Mouse (Mus musculus): ENCODE measurements around the gene Wdr82.

Gene Wdr82

DNA sequence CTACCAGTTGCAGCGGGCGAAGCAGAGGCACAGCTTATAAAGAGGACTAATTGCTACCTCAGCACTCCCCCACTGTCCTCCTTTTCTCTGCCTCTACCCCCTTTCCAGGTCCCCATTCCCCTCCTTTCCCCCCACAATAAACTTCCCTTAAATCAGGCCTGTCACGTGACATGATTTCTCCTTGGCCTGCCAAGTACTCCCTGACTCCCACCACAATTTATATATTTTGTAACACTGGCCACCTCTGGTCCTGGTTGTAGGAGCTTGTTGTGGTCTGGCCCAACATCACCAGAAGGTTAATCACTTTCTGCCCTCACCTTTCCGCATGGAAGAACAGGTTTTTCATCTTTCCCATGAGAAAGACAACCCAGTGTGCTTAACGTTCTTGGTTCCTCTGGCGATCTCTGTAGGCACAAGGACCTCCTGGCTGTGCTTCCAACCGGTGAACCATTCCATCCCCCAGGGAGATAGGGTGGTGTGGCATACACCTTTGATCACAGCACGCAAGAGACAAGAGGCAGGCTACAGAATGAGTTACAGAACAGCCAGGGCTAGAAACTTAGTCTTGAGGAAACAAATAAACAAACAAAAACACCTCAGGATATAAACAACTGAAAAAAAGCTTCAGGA is 50.3 kb downstream of the Wdr82 start:
- in situ Hi-C loops (cut with MboI, MseI): no loop called here

DNA sequence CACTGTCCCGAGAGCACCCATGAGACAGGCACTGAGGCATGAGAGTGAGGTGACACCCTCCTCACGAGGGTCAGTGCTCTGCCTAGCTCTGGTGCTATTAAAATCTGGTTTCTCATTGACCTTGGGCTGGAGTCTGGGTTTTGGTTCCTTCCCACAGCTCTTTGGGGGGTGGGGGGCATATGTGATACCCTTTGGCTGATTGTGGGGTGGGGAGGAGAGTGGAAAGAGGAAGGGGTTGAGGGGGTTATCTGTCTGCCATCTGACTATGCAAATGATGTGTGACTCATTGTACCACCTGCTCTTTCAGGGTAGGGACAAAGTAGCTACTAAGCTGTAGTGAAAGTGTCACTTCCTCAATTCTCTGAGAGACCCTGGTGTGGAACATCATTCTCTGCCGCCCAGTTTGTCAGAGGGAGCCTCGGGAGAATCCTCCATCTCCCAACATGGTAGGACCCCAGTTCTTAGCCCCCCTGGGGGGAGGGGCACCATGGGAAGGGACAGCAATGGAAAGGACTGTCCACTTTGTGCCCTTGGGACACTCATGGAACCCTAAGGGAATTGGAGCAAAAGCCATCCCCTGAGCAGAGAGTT is 51.6 kb downstream of the Wdr82 start, which contains the start of gene Tlr9:
Tlr9 (plus strand) TSS at position 338 of the 591 bp plus-strand sequence.
- in situ Hi-C loops (cut with MboI, MseI): no loop called here

DNA sequence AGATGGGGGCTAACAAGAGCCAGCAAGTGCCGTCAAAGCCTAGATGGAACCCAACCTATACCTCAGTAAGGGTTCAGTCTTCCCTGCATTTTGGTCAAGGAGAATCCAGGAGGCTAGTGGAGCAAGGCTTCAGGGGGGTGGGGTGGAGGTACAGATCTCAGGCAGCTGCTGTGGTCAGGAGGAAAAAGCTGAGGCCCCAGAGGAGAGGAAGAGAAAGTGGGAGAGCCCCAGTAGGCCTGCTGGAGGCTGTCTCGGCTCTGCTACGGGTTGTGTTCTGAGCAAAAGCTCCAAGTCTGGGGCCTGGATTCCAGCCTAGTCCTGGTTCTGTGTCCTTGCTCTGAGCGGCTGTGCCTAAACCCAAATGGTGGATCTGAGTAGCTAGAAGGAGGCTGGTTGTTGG is 52.3 kb downstream of the Wdr82 start:
- in situ Hi-C loops (cut with MboI, MseI): no loop called here

DNA sequence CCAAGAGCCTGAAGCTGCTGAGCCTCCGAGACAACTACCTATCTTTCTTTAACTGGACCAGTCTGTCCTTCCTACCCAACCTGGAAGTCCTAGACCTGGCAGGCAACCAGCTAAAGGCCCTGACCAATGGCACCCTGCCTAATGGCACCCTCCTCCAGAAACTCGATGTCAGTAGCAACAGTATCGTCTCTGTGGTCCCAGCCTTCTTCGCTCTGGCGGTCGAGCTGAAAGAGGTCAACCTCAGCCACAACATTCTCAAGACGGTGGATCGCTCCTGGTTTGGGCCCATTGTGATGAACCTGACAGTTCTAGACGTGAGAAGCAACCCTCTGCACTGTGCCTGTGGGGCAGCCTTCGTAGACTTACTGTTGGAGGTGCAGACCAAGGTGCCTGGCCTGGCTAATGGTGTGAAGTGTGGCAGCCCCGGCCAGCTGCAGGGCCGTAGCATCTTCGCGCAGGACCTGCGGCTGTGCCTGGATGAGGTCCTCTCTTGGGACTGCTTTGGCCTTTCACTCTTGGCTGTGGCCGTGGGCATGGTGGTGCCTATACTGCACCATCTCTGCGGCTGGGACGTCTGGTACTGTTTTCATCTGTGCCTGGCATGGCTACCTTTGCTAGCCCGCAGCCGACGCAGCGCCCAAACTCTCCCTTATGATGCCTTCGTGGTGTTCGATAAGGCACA is 54.9 kb downstream of the Wdr82 start:
- in situ Hi-C loops (cut with MboI, MseI): no loop called here

DNA sequence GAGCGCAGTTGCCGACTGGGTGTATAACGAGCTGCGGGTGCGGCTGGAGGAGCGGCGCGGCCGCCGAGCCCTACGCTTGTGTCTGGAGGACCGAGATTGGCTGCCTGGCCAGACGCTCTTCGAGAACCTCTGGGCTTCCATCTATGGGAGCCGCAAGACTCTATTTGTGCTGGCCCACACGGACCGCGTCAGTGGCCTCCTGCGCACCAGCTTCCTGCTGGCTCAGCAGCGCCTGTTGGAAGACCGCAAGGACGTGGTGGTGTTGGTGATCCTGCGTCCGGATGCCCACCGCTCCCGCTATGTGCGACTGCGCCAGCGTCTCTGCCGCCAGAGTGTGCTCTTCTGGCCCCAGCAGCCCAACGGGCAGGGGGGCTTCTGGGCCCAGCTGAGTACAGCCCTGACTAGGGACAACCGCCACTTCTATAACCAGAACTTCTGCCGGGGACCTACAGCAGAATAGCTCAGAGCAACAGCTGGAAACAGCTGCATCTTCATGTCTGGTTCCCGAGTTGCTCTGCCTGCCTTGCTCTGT is 55.5 kb downstream of the Wdr82 start:
- in situ Hi-C loops (cut with MboI, MseI): no loop called here

DNA sequence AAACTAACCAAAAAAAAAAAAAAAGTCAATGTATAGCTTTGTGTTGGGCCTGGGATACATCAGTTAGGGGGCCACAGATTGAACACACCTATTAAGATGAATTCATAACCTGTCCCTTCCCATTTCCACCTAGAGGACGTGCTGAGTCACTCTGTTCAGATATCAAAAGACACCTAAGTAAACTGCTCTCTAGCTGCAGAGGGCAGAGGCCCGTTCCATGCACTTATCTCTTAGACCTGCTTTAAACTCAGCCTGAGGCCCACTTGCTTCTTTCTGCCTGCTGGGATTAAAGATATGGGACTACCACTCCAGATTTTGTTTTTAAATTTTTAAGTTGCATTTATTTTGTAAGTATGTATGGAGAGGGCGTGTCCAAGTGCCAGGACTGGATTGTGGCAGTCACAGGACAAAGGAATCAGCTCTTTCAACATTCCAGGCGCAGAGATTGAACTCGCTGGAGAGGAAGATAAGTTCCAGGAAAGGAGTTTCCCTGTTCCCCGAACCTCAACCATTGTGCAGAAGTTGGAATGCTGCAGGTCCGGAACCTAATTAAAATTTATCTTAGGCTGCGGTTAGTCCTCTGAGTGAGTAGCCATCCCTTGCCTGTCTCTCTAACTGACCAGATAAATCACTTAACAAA is 57.2 kb downstream of the Wdr82 start:
- in situ Hi-C loops (cut with MboI, MseI): no loop called here

DNA sequence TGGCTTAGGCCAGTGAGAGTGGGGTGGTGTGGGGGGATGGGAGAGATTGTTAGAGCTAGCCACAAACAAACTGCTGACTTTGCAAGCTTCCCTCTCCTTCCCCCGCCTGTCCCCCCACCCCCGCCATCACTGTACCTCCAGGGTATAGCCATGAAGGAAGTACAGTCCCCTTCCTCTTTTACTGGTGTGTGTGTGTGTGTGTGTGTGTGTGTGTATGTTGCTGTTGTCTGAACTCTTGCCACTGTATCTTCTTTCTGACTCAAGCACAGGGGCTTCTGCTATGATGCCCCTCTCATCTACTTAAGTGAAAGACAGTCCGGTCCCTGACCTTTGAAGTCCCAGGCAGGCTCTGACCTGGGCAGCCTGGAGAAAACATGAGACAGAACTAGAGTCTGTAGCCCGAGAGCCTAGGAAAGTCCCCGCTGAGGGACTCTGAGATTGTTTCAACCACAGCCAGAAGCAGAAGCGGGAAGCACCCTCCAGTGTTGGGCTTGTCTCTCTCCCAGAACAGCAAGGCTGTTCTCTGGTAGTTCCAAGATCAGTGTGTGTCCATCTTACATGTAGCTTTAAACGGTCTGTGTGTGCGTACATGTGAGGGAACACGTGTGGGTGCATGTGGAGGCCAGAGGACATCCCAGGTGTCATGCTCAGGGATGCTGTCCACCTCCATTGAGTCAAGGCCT is 59.5 kb downstream of the Wdr82 start:
- in situ Hi-C loops (cut with MboI, MseI): no loop called here

DNA sequence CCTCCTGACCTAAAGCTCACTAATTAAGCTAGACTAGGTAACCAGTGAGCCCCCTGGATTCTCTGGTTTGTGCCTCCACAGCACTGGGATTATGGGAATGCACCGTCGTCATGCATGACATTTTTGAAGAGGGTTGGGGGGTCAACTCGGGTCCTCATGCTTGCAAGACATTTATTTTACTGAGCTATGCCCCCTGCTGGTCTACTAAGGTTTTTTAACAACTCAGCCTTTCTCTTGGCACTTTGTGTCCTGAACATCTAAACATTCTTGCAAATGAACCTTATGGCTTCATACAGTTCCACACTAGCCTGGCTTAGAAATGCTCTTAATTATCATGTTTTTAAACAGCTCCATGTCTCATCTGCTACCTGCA is 60.0 kb downstream of the Wdr82 start:
- in situ Hi-C loops (cut with MboI, MseI): no loop called here

DNA sequence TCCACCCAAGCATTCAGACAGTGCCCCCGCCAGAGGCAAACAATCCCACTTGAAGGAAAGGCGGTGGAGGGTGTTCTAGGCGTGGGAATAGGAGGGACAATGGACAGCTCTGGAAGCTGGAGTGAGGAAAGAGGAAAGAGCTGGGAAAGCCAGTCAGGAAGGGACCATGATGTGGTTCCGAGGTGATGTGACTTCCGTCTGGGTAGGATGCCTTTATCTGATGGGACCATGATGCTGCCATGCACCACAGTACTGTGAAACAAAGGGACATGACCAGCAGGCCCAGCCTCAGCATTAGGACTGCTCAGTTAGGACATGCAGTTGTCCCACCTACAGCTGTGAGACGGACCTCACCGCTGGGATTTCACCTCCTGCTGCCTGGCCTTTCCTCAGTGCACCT is 60.5 kb downstream of the Wdr82 start:
- in situ Hi-C loops (cut with MboI, MseI): no loop called here

DNA sequence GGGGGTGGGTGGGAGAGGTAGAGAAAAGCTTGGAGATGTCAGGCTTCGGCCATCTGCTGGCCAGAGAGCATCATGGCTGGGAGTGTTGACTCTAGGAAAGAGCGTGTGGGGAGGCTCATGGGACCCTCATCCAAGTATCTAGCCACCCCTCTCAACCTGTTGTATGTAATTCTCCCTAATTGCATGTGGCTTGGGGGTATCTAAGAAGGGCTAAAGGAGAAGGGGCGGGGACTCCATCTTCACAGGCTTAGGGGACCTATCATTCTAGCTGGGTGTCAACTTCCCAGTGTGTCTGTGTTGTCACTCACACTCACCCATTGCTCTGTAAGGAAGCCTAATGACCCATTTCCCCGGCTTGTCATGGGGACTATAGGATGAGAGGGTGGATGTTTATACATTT is 61.1 kb downstream of the Wdr82 start:
- in situ Hi-C loops (cut with MboI, MseI): no loop called here

DNA sequence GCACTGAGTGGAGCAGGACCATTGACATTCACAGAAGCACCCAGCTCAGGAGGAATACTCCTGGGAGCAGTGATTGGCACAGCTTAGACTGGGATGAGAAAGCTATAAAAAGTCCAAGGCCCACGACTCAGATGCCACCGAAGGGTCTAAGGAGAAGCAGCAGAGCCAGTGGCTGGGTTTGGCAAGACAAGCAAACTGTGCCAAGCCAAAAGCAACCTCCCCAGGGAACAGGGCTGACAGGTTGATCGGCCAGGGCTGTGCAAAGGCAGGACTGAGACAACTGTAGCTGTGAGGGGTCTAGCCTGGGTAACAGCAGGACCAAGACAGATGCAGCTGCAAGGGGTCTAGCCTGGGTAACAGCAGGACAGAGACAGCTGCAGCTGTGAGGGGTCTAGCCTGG is 62.2 kb downstream of the Wdr82 start:
- in situ Hi-C loops (cut with MboI, MseI): no loop called here

DNA sequence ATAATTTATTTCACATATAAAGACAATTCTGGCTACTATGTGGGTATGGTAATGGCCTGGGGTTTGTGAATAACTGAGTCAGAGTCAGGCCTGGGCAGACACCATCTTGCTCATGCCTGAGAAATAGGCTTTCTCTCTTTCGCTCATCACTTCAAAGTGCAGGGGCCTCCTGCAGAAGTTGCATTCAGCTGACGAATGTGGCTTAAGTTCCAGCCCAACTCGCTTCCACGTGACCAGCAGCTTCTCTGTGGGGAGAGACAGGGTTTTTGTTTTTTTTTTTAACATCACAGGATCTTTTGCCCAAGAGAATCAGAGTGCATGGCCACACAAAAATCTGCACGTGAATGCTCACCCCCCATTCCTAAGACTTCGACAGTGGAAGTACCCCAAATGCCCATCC is 63.2 kb downstream of the Wdr82 start:
- in situ Hi-C loops (cut with MboI, MseI): no loop called here

DNA sequence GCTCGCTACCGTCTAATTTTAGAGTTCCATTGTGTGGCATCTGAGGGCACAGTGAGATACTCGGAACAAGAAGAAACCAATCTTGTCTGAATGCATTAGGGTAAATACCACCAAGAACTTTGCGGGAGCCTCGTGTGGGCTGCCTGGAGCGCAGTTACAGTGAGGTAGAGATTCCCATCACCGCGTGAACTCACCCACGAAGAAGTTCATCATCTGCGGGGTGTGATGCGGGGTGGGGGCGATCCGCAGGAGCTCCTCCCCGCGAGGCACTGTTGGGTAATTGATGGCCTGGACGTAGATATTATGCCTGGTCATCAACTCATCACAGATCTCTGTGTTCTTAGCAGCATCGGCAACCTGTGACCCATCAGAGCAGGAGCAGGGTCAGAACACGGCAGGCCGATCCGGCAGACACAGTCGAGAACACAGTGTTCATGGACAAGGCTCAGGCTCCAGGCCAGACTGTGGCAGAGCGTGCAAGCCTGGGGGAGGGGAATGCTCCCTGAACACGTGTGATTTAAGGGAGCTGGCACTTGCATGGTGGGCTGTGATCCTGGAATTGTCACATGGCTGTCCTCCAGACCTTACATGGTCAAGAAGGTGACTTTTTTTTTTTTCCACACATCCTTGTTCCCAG is 64.6 kb downstream of the Wdr82 start:
- in situ Hi-C loops (cut with MboI, MseI): no loop called here

DNA sequence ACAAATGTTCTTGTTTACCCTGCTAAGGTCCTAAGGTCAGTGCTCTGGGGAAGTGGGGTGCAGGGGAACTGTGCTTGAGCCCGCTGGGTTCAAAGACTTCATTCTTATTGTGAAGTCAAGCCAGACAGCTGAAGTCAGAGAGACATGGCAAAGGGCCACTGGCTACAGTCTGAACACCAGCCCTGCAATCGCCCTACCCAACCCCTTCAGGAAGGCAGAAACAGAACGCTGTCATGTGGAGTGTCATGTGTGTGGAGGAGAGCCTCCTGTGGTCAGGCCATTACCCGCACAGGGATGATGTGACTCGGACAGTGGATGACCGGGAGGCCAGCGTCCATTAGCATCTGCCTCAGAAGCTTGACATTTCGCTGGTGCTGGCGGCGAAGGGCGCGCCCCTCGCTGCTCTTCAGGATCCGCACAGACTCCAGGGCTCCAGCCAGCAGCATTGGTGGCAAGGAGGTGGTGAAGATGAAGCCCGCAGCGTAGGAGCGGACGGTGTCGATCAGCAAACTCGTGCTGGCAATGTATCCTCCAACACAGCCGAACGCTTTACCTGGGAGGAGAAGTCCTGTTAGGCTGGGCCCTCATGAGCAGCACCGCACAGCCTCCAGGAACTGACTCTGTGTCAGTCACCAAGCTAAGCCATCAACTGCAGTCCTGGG is 65.6 kb downstream of the Wdr82 start:
- in situ Hi-C loops (cut with MboI, MseI): no loop called here

DNA sequence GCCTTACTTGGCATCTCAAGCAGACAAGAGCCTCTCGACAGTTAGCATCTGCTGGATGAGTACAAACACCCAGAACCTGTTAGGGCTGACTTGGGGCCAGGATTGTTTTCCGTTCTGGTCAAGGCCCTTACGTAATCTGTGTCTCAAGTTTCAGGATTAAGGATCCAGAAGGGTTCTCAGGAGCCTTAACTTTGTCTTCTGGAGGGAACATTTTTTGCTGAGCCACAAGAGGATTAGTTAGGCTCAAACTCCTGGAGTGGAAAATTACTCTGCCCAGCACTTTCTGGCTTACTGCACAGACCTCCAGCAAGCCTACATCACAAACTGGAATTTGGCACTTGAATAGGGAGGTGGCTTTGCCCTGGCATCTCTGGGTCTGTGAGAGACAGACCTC is 66.1 kb downstream of the Wdr82 start:
- in situ Hi-C loops (cut with MboI, MseI): no loop called here

DNA sequence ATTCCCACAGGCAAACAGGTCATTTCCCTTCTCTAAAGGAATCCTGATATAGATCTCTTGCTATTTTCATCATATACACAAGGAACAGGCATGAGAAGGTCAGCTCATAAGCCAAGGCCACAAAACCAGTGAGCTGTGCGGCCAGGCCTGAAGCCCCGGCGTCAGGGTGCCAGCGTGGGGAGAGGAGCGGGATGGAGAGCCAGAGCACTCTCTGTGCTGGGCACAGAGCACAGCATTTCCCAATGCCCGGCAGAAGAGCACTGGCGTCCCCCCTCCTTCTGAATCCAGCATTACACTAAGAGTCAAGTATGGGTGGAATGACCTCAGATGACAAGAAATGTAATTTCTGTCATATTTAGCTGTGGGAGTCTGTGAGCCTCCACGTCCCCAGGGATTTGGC is 66.7 kb downstream of the Wdr82 start:
- in situ Hi-C loops (cut with MboI, MseI): no loop called here

DNA sequence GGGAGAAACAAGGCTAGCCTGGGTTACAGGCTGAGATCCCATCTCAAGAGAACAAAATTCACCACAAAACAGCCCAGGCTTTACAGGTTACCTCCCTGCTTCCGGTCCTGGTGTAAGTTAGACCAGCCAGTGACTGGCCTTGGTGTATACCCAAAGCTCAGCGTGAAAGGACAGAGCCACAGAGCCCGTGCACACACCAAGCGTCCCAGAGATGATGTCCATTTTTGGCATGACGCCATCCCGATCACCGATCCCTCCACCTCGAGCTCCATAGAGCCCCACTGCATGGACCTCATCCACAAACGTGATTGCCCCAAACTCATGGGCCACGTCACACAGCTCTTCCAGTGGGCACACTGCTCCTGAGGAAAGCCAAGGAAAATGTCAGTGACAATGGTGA is 67.2 kb downstream of the Wdr82 start:
- in situ Hi-C loops (cut with MboI, MseI): no loop called here

Measured in regulatory T cell (primary cell).